Mouse (Mus musculus) lung, adult 2 months (tissue): ENCODE measurements at regions not wholly inside any gene's neighbourhood (a gene's known extent, or its start where the extent isn't known, plus 50 kb on each side); places are given as distances from the start of the nearest gene placed in this dataset.

Source experiments
- DNase-seq: peaks from one replicate; pipeline ENCODE4 v3.0.0; 2022
- H3K4me1 ChIP-seq: fragments of 200-500 bp; 2 replicates; pipeline ENCODE4 v1.6.1; 2011; ENCODE audit warnings: low read length; ENCODE audit not compliant: control insufficient read depth, insufficient read depth
- H3K4me3 ChIP-seq: fragments of 200-500 bp; replicated peaks from 2 replicates; pipeline ENCODE3; 2011; ENCODE audit warnings: low read depth, mild to moderate bottlenecking, control low read depth, low read length; ENCODE audit errors: extremely low read depth
- CTCF ChIP-seq: fragments of 200-500 bp; IDR thresholded peaks from 2 replicates; pipeline ENCODE4 v1.5.1; 2011; ENCODE audit warnings: mild to moderate bottlenecking, low read length, control low read depth; ENCODE audit not compliant: insufficient read depth
- POLR2A ChIP-seq: fragments of 200-500 bp; IDR thresholded peaks from 2 replicates; pipeline ENCODE4 v1.6.1; 2011; ENCODE audit warnings: low read depth, mild to moderate bottlenecking, control low read depth, low read length, borderline replicate concordance; ENCODE audit errors: extremely low read depth
- WGBS: fragments of 180-500 bp; shearing (Covaris S2); methylation state at CpG from one replicate; pipeline ENCODE4 v1.1.7; 2018; 5-methylcytosine and 5-hydroxymethylcytosine counted together

GRCm38 (mm10) chr1:72943082-72943481 is 68.4 kb upstream of the Igfbp5 start:
- no peak overlapping the region for H3K4me3 ChIP-seq
- no peak for DNase-seq
- WGBS: 68% methylated on average over 1 of the region's 1 CpGs
- TF ChIP-seq POLR2A: no peak
- no peak for TF ChIP-seq CTCF
- H3K4me1 ChIP-seq: no peaks in the 10 kb centered on the region; the same call in 1 of the 2 replicates

GRCm38 (mm10) chr1:72942351-72942750 is 67.7 kb upstream of the Igfbp5 start:
- no peak for DNase-seq
- H3K4me1 ChIP-seq: no peaks in the 10 kb centered on the region; the same call in 1 of the 2 replicates
- no peak overlapping the region for H3K4me3 ChIP-seq
- 52% methylated on average over 9 of the region's 9 CpGs for WGBS
- no peak for TF ChIP-seq POLR2A
- no peak for TF ChIP-seq CTCF

GRCm38 (mm10) chr1:72939948-72940347 is 65.3 kb upstream of the Igfbp5 start:
- TF ChIP-seq POLR2A (no peak), CTCF (no peak)
- Histone ChIP-seq H3K4me1 (no peaks in the 10 kb centered on the region; the same call in 1 of the 2 replicates), H3K4me3 (no peak overlapping the region)
- no peak for DNase-seq
- 80% methylated on average over 1 of the region's 1 CpGs for WGBS

- Histone ChIP-seq H3K4me1 (no peaks in the 10 kb centered on the region), H3K4me3 (no peak overlapping the region)
- no peak for DNase-seq
- TF ChIP-seq CTCF: no peak
- TF ChIP-seq POLR2A: no peak
- WGBS: 75% methylated on average over 5 of the region's 5 CpGs
Observed at GRCm38 (mm10) chr1:72936681-72937465, 62.2 kb upstream of the Igfbp5 start.

- TF ChIP-seq CTCF: no peak
- no peak for TF ChIP-seq POLR2A
- Histone ChIP-seq H3K4me3 (no peak overlapping the region), H3K4me1 (no peaks in the 10 kb centered on the region)
- 45% methylated on average over 5 of the region's 5 CpGs for WGBS
- DNase-seq: no peak
Observed at GRCm38 (mm10) chr1:72936231-72936630, 61.5 kb upstream of the Igfbp5 start.

GRCm38 (mm10) chr1:72935084-72935483 is 60.4 kb upstream of the Igfbp5 start:
- no peak for TF ChIP-seq POLR2A
- TF ChIP-seq CTCF: no peak
- Histone ChIP-seq H3K4me1 (no peaks in the 10 kb centered on the region; the same call in none of the 2 replicates), H3K4me3 (no peak overlapping the region)
- 62% methylated on average over 4 of the region's 4 CpGs for WGBS
- no peak for DNase-seq

- no peak for DNase-seq
- Histone ChIP-seq H3K4me3 (no peak overlapping the region), H3K4me1 (no peaks in the 10 kb centered on the region; the same call in none of the 2 replicates)
- 48% methylated on average over 4 of the region's 4 CpGs for WGBS
- TF ChIP-seq POLR2A (no peak), CTCF (no peak)
Observed at GRCm38 (mm10) chr1:72929774-72930173, 55.1 kb upstream of the Igfbp5 start.
